Mouse (Mus musculus): ENCODE results near the gene Tmem63c. TPM values are rescaled to one million over a fixed set of nuclear protein-coding genes. Genes with fewer than 3 reads are reported as not detected.

The Tmem63c gene
- polyA plus RNA-seq, 1 experiment from 2014 or later: not detected

- no peak overlapping the region for H3K4me2 ChIP-seq
Observed at GRCm38 (mm10) chr12:87057066-87057465, 35.9 kb downstream of the Tmem63c start.

GRCm38 (mm10) chr12:87065446-87065845, 44.3 kb downstream of the Tmem63c start:
- Histone ChIP-seq H3K9me3 (replicated peaks) (no peaks in the 10 kb centered on the region), H3K36me3 (no peaks in the 10 kb centered on the region), H3K4me2 (no peak overlapping the region), H3K9ac (no peak overlapping the region), H3K4me1 (replicated peaks) (no peaks in the 10 kb centered on the region), H3K27me3 (replicated peaks) (peaks cover 7% of the 10 kb centered on the region; the same call in 1 of the 2 replicates), H3K4me3 (no peak overlapping the region), H3K27ac (ENCODE audit: poor library complexity, severe bottlenecking) (no peak overlapping the region)
- WGBS: 79% methylated on average over 11 of the region's 11 CpGs
- no peak for ATAC-seq (ENCODE audit: insufficient number of reproducible peaks, low FRiP score)

More at GRCm38 (mm10) chr12:87057066-87057465, 35.9 kb downstream of the Tmem63c start:
- Histone ChIP-seq H3K4me1 (replicated peaks) (no peaks in the 10 kb centered on the region), H3K4me3 (no peak overlapping the region), H3K27me3 (replicated peaks) (peaks cover 45% of the 10 kb centered on the region), H3K27ac (ENCODE audit: poor library complexity, severe bottlenecking) (no peak overlapping the region), H3K9me3 (replicated peaks) (no peaks in the 10 kb centered on the region), H3K9ac (no peak overlapping the region), H3K36me3 (no peaks in the 10 kb centered on the region)
- ATAC-seq (ENCODE audit: insufficient number of reproducible peaks, low FRiP score): no peak
- WGBS: 60% methylated on average over 17 of the region's 17 CpGs

GRCm38 (mm10) chr12:87066429-87066828, 45.3 kb downstream of the Tmem63c start:
- H3K4me2 ChIP-seq: no peak overlapping the region
- H3K36me3 ChIP-seq: no peaks in the 10 kb centered on the region
- H3K27me3 ChIP-seq (replicated peaks): 0 out of 2 replicates have a peak, but pooled peaks cover 7% of the 10 kb centered on the region
- H3K9me3 ChIP-seq (replicated peaks): no peaks in the 10 kb centered on the region
- H3K9ac ChIP-seq: no peak overlapping the region
- 80% methylated on average over 5 of the region's 5 CpGs for WGBS
- no peak overlapping the region for H3K27ac ChIP-seq (ENCODE audit: poor library complexity, severe bottlenecking)
- H3K4me1 ChIP-seq (replicated peaks): no peaks in the 10 kb centered on the region
- H3K4me3 ChIP-seq: no peak overlapping the region
- no peak for ATAC-seq (ENCODE audit: insufficient number of reproducible peaks, low FRiP score)

GRCm38 (mm10) chr12:87070520-87070919, 49.4 kb downstream of the Tmem63c start:
- Histone ChIP-seq H3K4me1 (replicated peaks) (no peaks in the 10 kb centered on the region), H3K4me3 (no peak overlapping the region), H3K36me3 (no peaks in the 10 kb centered on the region), H3K27me3 (replicated peaks) (no peaks in the 10 kb centered on the region), H3K4me2 (no peak overlapping the region), H3K9me3 (replicated peaks) (no peaks in the 10 kb centered on the region), H3K9ac (no peak overlapping the region), H3K27ac (ENCODE audit: poor library complexity, severe bottlenecking) (no peak overlapping the region)
- 68% methylated on average over 5 of the region's 5 CpGs for WGBS
- no peak for ATAC-seq (ENCODE audit: insufficient number of reproducible peaks, low FRiP score)

GRCm38 (mm10) chr12:87076610-87077009, 55.5 kb downstream of the Tmem63c start:
- Histone ChIP-seq H3K27me3 (replicated peaks) (no peaks in the 10 kb centered on the region), H3K4me2 (no peak overlapping the region), H3K9me3 (replicated peaks) (no peaks in the 10 kb centered on the region), H3K4me1 (replicated peaks) (no peaks in the 10 kb centered on the region), H3K4me3 (no peak overlapping the region), H3K36me3 (no peaks in the 10 kb centered on the region), H3K9ac (no peak overlapping the region), H3K27ac (ENCODE audit: poor library complexity, severe bottlenecking) (no peak overlapping the region)
- no peak for ATAC-seq (ENCODE audit: insufficient number of reproducible peaks, low FRiP score)
- 82% methylated on average over 2 of the region's 2 CpGs for WGBS

- 66% methylated on average over 8 of the region's 8 CpGs for WGBS
- no peak overlapping the region for H3K9ac ChIP-seq
Observed at GRCm38 (mm10) chr12:87082797-87083196, 61.7 kb downstream of the Tmem63c start.

GRCm38 (mm10) chr12:87087236-87087635, 66.1 kb downstream of the Tmem63c start:
- 64% methylated on average over 7 of the region's 7 CpGs for WGBS
- Histone ChIP-seq H3K9ac (no peak overlapping the region), H3K27me3 (replicated peaks) (peaks cover 11% of the 10 kb centered on the region; the same call in 1 of the 2 replicates), H3K4me3 (no peak overlapping the region), H3K4me2 (no peak overlapping the region), H3K36me3 (no peaks in the 10 kb centered on the region), H3K27ac (ENCODE audit: poor library complexity, severe bottlenecking) (no peak overlapping the region), H3K9me3 (replicated peaks) (no peaks in the 10 kb centered on the region), H3K4me1 (replicated peaks) (peaks cover 26% of the 10 kb centered on the region)
- ATAC-seq (ENCODE audit: insufficient number of reproducible peaks, low FRiP score): no peak

More at GRCm38 (mm10) chr12:87082797-87083196, 61.7 kb downstream of the Tmem63c start:
- H3K4me1 ChIP-seq (replicated peaks): no peaks in the 10 kb centered on the region
- peaks cover 11% of the 10 kb centered on the region; the same call in 1 of the 2 replicates for H3K27me3 ChIP-seq (replicated peaks)
- H3K27ac ChIP-seq (ENCODE audit: poor library complexity, severe bottlenecking): no peak overlapping the region
- no peak overlapping the region for H3K4me3 ChIP-seq
- ATAC-seq (ENCODE audit: insufficient number of reproducible peaks, low FRiP score): no peak
- H3K9me3 ChIP-seq (replicated peaks): no peaks in the 10 kb centered on the region
- H3K36me3 ChIP-seq: no peaks in the 10 kb centered on the region
- no peak overlapping the region for H3K4me2 ChIP-seq

- Histone ChIP-seq H3K9ac (no peak overlapping the region), H3K27ac (ENCODE audit: poor library complexity, severe bottlenecking) (no peak overlapping the region), H3K36me3 (no peaks in the 10 kb centered on the region), H3K4me3 (no peak overlapping the region), H3K4me2 (no peak overlapping the region), H3K9me3 (replicated peaks) (no peaks in the 10 kb centered on the region), H3K27me3 (replicated peaks) (peaks cover 5% of the 10 kb centered on the region; the same call in 1 of the 2 replicates), H3K4me1 (replicated peaks) (peaks cover 26% of the 10 kb centered on the region)
- 39% methylated on average over 4 of the region's 4 CpGs for WGBS
- no peak for ATAC-seq (ENCODE audit: insufficient number of reproducible peaks, low FRiP score)
Observed at GRCm38 (mm10) chr12:87088331-87088730, 67.2 kb downstream of the Tmem63c start.

- H3K27ac ChIP-seq (ENCODE audit: poor library complexity, severe bottlenecking): no peak overlapping the region
- WGBS: 63% methylated on average over 4 of the region's 4 CpGs
- no peak overlapping the region for H3K4me2 ChIP-seq
- no peaks in the 10 kb centered on the region for H3K9me3 ChIP-seq (replicated peaks)
- H3K4me1 ChIP-seq (replicated peaks): peaks cover 26% of the 10 kb centered on the region
- no peak overlapping the region for H3K9ac ChIP-seq
- ATAC-seq (ENCODE audit: insufficient number of reproducible peaks, low FRiP score): no peak
- peaks cover 5% of the 10 kb centered on the region; the same call in 1 of the 2 replicates for H3K27me3 ChIP-seq (replicated peaks)
- no peaks in the 10 kb centered on the region for H3K36me3 ChIP-seq
- H3K4me3 ChIP-seq: no peak overlapping the region
Observed at GRCm38 (mm10) chr12:87089255-87089654, 68.1 kb downstream of the Tmem63c start.

- Histone ChIP-seq H3K4me2 (no peak overlapping the region), H3K27me3 (replicated peaks) (peaks cover 1% of the 10 kb centered on the region; the same call in 1 of the 2 replicates), H3K9ac (no peak overlapping the region), H3K4me3 (no peak overlapping the region), H3K36me3 (no peaks in the 10 kb centered on the region), H3K4me1 (replicated peaks) (peaks cover 26% of the 10 kb centered on the region), H3K9me3 (replicated peaks) (no peaks in the 10 kb centered on the region), H3K27ac (ENCODE audit: poor library complexity, severe bottlenecking) (no peak overlapping the region)
- no peak for ATAC-seq (ENCODE audit: insufficient number of reproducible peaks, low FRiP score)
- WGBS: 67% methylated on average over 2 of the region's 2 CpGs
Observed at GRCm38 (mm10) chr12:87089701-87090100, 68.6 kb downstream of the Tmem63c start.

- peaks cover 26% of the 10 kb centered on the region for H3K4me1 ChIP-seq (replicated peaks)
- 79% methylated on average over 2 of the region's 2 CpGs for WGBS
- no peak overlapping the region for H3K4me3 ChIP-seq
- H3K9ac ChIP-seq: no peak overlapping the region
- no peak for ATAC-seq (ENCODE audit: insufficient number of reproducible peaks, low FRiP score)
- H3K4me2 ChIP-seq: no peak overlapping the region
- H3K36me3 ChIP-seq: no peaks in the 10 kb centered on the region
- no peaks in the 10 kb centered on the region for H3K27me3 ChIP-seq (replicated peaks)
- no peak overlapping the region for H3K27ac ChIP-seq (ENCODE audit: poor library complexity, severe bottlenecking)
- H3K9me3 ChIP-seq (replicated peaks): no peaks in the 10 kb centered on the region
Observed at GRCm38 (mm10) chr12:87091916-87092315, 70.8 kb downstream of the Tmem63c start.

GRCm38 (mm10) chr12:87093249-87093648, 72.1 kb downstream of the Tmem63c start:
- H3K36me3 ChIP-seq: no peaks in the 10 kb centered on the region
- ATAC-seq (ENCODE audit: insufficient number of reproducible peaks, low FRiP score): no peak
- WGBS: 68% methylated on average over 4 of the region's 4 CpGs
- H3K4me2 ChIP-seq: no peak overlapping the region
- no peaks in the 10 kb centered on the region for H3K9me3 ChIP-seq (replicated peaks)
- peaks cover 26% of the 10 kb centered on the region for H3K4me1 ChIP-seq (replicated peaks)
- H3K4me3 ChIP-seq: no peak overlapping the region
- no peak overlapping the region for H3K9ac ChIP-seq
- no peak overlapping the region for H3K27ac ChIP-seq (ENCODE audit: poor library complexity, severe bottlenecking)
- peaks cover 10% of the 10 kb centered on the region for H3K27me3 ChIP-seq (replicated peaks)
